Mouse (Mus musculus) brain, adult 2 months (tissue): ENCODE results near the gene Ctnnbip1.

Source experiments
- DNase-seq: peaks from one replicate; pipeline ENCODE4 v3.0.0; 2011; ENCODE audit warnings: low read depth, low spot score

Gene Ctnnbip1

GRCm38 (mm10) chr4:149561986-149562904 is 44.2 kb downstream of the Ctnnbip1 start:
- peak; percentile 96 for DNase-seq

GRCm38 (mm10) chr4:149562905-149563347 is 44.9 kb downstream of the Ctnnbip1 start:
- DNase-seq = peak; percentile 88

DNA sequence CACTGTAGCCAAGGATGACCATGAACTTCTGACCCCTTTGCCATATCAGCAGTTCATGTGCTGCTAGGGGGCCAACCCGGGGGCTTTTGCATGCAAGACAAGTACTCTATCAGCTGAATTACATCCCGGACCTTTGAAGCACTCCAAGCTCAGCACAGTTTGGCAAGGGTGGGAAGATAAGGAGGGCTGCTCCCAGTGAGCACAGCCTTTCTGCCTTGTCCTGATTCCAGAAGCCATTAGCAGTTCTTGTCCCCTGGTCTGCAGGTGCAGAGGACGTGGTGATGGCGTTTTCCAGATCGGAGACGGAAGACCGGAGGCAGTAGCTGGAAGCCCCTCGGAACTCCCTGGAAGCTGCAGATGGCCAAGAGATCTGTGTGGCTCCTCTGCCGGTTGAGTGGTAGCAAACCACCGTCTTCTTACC is 45.9 kb downstream of the Ctnnbip1 start:
- no peak for DNase-seq

DNA sequence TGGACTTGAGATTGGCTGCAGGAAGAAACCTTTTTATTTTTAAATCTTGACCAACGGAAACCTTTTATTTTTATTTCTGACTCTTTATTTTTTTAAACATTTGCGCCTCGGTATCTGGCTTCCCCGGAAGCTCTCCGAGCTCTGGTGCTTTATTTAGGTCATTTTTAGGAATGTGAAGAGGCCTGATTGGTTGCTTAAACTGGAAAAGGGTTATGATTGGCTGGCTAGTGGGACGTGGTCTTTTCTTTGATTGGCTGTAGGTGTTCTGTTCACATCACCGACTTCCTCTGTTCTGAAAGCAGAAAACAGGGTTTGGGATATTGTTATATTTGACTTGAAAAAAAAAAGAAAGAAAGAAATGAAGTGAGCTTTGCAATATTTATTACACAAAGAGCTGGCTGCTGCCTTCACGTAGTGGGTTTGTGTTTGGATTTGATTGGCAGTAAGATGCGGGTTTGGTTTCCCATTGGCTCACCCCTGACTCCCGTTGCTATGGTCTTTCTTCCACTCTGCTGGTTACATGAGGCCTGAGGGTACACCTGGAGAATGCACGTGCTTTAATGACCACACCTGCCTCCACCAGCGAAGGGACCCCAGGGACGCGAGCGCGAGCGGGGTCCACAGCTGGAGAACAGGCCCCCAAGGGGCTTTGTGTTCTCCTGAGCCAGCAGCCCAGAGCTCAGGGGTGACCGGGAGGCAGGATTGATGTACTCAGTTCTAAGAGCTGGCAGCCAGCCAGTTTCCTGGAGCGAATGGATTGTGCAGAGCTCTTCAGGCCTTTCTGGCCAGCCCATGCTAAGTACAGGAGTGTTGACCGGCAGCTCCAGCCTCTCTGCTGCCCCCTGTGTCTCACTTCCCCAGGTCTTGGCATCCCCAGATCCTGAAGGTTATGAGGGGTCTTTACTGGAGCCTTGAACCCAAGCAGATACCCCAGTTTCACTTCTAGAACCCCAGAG is 46.7 kb downstream of the Ctnnbip1 start:
- DNase-seq = peak; percentile 96

DNA sequence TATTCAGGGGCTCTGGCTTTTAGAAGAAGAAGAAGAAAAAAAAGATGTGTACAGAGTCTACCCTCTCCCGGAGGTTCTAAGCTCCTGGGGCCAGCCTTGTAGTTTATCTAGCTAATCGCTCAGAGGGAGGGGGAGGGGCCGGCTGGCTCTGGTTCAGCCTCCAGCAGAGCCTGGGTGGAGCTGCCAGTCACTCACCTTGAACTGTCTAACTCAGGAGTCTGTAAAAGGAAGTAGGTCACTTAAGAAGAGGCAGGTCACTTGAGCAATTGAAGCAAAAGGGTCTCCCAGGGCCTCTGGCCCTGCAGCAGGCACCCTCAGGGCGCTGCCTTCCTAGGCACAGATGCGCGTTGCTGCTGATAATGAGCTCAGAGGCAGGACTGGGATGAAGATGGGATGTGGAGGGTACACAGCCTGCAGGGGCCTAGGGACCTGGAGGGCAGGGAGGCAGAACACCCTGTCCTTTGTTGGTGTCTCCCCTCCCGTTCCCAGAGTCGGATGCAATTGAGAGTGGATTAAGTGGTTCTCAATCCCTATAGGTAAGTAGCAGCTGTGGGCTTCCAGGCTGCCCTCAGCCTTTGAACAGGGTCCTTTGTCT is 49.5 kb downstream of the Ctnnbip1 start:
- DNase-seq = no peak

DNA sequence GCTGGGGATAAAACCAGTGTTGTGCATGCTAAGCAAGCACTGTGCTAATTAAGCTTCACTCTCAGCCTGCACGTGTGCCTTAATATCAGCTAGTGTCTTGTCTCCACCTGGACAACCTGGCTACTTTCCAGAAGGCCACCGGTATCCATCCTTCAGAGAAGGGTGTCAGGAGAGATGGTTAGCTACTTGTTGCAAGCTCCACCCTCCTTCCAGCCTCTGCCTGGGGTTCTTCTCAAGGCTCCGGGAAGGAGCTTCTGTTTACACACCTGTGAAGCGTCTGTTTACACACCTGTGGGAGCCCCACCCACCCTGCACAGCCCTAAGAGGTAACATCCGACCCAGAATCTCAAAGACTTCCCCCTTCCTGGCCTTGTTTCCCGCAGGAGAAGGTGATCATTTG is 50.6 kb downstream of the Ctnnbip1 start:
- no peak for DNase-seq

DNA sequence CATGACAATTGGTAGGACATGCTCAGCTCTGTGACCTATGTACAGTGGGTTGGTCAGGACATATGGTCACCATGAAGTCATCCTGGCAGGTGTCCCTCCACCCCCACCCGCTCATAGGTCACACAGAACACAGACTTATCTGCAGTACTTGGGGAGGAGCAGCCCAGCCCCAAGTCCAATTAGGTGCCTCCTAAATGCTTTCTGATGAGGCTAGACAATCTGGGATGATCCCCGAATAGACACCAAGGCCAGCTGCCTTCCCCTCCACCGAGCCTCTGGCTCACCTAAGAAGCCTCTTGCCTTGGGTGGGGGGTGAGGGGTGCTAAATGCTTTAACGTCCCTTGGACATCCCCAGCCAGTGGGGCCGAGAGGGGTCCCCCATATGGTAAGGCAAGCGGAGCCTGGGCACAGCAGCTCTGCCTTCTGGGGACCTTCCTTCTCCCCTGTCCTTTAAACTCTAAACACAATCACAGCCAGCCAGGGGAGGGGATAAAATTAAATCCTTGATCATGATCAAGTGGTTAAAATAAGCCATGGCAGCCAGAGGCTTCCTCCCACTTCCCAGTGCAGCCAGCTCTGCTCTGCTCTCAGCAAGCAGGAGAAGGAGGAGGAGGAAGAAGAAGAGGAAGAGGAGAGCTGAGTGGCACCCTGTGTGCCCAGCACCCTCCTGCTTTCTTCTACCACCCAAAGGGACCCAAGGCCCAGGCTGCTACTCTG is 51.9 kb downstream of the Ctnnbip1 start:
- peak; percentile 86 for DNase-seq

DNA sequence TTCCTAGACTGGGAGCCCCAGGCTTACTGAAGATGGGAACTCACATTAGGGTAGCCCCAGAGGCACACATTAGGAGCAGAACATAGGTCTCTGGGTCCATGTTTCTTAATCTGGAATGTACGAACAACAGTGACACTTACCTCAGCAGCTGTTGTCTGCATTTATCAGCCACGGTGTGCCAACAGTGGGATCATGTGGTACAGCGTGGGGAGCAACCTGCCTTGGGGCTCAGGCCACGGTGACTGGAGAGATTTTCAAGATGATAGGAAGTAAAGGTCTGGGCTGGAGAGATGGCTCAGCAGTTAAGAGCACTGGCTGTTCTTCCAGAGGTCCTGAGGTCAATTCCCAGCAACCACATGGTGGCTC is 52.4 kb downstream of the Ctnnbip1 start:
- no peak for DNase-seq

GRCm38 (mm10) chr4:149571209-149571608 is 53.2 kb downstream of the Ctnnbip1 start:
- peak; percentile 39 for DNase-seq

DNA sequence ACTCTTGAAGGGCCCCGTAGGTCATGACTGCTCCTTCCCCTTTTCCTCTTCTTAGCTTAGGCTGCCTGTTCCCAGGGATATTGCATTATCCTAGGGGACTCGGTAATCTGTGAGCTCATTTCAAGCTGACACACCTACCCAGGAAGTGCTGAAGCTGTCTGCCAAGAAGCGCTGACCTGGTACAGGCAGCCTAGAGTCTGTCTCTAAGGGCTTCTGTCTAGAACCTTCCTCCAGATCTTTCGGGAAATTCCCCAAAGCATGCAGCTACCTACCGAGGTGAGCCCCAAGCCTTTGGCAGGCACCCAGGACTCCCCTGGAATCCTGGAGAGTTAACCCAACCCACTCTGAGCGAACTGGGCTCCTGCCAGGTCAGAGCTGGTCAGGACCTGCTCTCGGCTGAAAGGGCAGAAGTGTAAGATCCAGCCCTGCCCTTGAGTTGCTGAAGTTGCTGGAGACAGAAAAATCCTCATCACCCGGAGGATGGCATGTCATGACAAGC is 53.7 kb downstream of the Ctnnbip1 start:
- DNase-seq = peak; percentile 62

GRCm38 (mm10) chr4:149572446-149572845 is 54.4 kb downstream of the Ctnnbip1 start:
- peak; percentile 46 for DNase-seq

DNA sequence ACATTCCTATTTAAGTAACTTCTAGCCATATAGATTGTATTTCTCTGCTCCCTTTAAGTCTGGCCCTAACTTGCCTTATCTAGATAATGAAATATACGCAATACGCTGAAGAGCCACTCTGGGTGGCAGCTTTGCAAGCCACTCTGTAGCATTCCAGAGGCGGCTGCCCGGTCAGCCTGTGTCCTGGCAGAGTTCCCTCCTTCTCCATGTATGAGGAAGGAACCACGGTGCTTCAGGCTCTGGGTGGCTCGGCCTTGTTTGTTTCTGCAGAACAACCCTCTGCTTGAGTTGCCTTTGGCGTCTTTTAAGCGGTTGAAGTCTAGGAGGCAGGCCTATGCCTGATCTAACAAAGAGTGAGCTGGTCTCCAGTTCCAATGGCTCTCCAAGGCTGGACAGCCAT is 54.8 kb downstream of the Ctnnbip1 start:
- no peak for DNase-seq

DNA sequence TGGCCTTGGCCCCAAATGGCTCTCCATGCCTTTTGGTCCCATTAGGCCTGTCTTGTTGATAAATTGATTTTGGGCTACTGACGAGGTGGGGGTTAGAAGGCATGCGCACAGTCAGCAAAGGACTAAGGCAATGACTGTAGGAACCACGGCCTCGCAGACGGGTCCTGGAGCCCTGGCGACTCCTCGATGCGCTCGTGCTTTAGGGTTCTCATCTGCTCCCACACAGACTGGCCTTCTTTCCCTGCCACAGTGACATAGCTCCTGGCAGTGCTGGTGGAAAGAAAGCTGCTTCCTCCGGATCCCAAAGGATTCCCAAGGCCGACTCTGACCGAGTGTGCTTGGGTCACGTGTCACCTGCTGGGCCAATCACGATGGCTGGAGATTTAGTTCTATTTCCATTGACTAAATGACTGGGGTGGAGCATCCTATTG is 56.4 kb downstream of the Ctnnbip1 start:
- no peak for DNase-seq

DNA sequence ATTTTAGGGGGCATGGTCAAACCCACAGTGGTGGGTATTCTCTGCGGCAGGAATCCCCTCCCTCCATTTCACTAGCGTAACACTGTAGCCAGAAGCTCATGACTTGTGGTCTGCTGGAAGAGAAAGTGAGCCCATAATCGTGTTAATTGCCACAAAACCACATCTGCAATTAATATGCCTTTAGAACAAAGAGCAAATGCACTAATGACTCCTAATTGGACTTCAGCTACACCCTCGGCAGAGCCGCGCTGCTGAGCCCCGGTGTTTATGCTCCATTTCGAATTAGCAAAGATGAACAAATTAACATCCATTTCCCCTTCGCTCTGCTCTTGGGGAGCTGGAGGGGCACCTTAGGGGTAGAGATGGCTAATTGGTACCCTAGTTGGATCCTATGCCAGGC is 58.0 kb downstream of the Ctnnbip1 start:
- DNase-seq = no peak

GRCm38 (mm10) chr4:149576993-149577548 is 59.0 kb downstream of the Ctnnbip1 start:
- DNase-seq = no peak

GRCm38 (mm10) chr4:149578085-149578681 is 60.1 kb downstream of the Ctnnbip1 start:
- DNase-seq = peak; percentile 53

GRCm38 (mm10) chr4:149578831-149579230 is 60.8 kb downstream of the Ctnnbip1 start:
- DNase-seq = peak; percentile 50

GRCm38 (mm10) chr4:149585236-149585635 is 67.2 kb downstream of the Ctnnbip1 start:
- no peak for DNase-seq

DNA sequence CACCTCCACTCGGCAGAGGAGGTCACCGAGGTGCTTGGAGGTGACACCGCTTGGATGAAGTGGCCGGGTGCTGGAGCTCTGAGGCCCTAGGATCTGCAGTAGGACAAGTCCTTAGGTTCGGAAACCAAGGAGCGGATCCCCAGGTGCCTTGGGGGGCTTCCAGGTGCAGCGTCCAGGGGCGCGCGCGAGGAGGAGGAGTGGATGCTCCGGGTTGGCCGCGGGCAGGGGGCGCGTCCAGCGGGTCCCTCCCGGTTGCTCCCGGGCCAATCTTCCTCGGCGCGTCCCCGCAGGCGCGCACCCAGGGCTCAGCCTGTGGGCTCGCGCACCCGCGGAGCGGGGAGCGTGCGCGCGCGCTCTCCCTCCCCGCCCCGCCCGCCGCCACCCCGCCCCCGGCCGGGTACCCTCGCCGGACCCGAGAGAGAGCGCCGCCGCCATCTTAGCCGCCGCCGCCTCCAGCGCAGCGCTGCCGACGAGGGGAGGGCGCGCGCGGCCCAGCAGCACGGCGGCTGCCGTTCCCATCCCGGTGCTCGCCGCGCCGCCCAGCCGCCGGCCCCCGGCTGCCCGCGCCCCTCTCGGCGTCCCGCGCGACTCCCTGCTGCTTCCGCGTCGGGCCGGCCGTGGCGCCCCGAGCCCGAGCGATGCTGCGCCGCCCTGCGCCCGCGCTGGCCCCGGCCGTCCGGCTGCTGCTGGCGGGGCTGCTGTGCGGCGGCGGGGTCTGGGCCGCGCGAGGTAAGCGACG is 68.2 kb downstream of the Ctnnbip1 start, which contains the start of gene Clstn1:
TSS of gene Clstn1 (plus strand) at position 425 of the 739 bp plus-strand sequence.
- peak; percentile 89 for DNase-seq
